Mouse (Mus musculus) heart, postnatal 0 days (tissue): Measurements from ENCODE around the gene Rxra.

ENCODE experiments used
- CTCF ChIP-seq: IDR thresholded peaks from 2 replicates; pipeline ENCODE4 v1.5.1; 2016; ENCODE audit warnings: antibody characterized with exemption, control low read depth, low read depth
- EP300 ChIP-seq: IDR thresholded peaks from 2 replicates; pipeline ENCODE4 v1.6.1; 2016; ENCODE audit warnings: antibody characterized with exemption, low read depth

DNA sequence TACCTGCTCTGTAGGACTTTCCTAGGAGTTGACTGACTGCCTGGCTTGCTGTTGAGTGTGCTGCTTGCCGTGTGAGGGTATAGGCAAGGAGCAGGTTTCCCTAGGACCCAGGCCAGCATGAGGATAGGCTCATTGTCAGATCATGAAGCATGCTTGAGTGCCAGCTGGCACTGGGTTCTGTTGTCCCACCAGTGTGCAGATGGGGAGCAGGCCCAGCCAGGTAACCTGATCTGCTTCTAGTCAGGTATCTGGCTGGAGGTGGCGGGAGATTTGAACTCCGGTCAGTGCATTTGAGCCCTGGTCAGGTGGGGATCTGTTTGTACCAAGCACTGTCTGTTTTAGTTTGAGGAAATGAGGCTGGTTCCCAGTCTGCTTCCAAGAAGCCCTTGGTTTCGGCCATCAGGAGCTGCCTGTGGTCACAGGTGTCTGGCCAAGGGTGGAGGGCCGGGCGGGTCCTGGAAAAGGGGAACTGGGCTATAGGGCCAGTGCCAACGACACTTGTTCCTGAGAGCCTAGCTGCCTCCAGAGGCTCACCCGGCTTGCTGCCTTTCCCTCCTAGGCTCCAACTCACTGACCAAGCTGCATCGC lies 48.6 kb downstream of the Rxra start:
- TF ChIP-seq CTCF (no peak), EP300 (no peak)
